Mouse (Mus musculus): ENCODE data around the gene Gsta3.

Gsta3 gene

GRCm38 (mm10) chr1:21299826-21300225, 59.4 kb downstream of the Gsta3 start:
- no peak for DNase-seq (ENCODE audit: low read depth, low spot score)

GRCm38 (mm10) chr1:21301686-21302085, 61.3 kb downstream of the Gsta3 start:
- no peak for DNase-seq (ENCODE audit: low read depth, low spot score)

- no peak for DNase-seq (ENCODE audit: low read depth, low spot score)
Observed at GRCm38 (mm10) chr1:21304174-21304573, 63.8 kb downstream of the Gsta3 start.

- DNase-seq (ENCODE audit: low read depth, low spot score), result no peak
Observed at GRCm38 (mm10) chr1:21304646-21305045, 64.3 kb downstream of the Gsta3 start.

- no peak for DNase-seq (ENCODE audit: low read depth, low spot score)
Observed at GRCm38 (mm10) chr1:21305443-21305842, 65.1 kb downstream of the Gsta3 start.

- no peak for DNase-seq (ENCODE audit: low read depth, low spot score)
Observed at GRCm38 (mm10) chr1:21314336-21314735, 73.9 kb downstream of the Gsta3 start.

Measured in retina, postnatal 7 days (tissue).